Mouse (Mus musculus) thymus, adult 2 months (tissue): ENCODE measurements around the gene Gm28374. TPM values are rescaled to one million over a fixed set of nuclear protein-coding genes. Genes with fewer than 3 reads are reported as not detected.

Source experiments
- DNase-seq: peaks from one replicate; pipeline ENCODE4 v3.0.0; 2021
- H3K27ac ChIP-seq: fragments of 200-500 bp; 2 replicates; pipeline ENCODE4 v1.5.1; 2012; ENCODE audit warnings: low read length, control low read depth; ENCODE audit not compliant: control insufficient read depth, insufficient read depth
- H3K27me3 ChIP-seq: fragments of 200-500 bp; 2 replicates; pipeline ENCODE4 v1.6.1; 2012; ENCODE audit warnings: mild to moderate bottlenecking, low read length, moderate library complexity, mixed read lengths; ENCODE audit not compliant: control insufficient read depth, insufficient read depth
- H3K36me3 ChIP-seq: fragments of 200-500 bp; 2 replicates; pipeline ENCODE4 v1.6.1; 2012; ENCODE audit warnings: mild to moderate bottlenecking, low read length, moderate library complexity; ENCODE audit not compliant: control insufficient read depth, insufficient read depth
- H3K4me1 ChIP-seq: fragments of 200-500 bp; replicated peaks from 2 replicates; pipeline ENCODE4 v1.6.1; 2012; ENCODE audit warnings: low read length; ENCODE audit not compliant: control insufficient read depth, insufficient read depth
- H3K4me3 ChIP-seq: fragments of 200-500 bp; 2 replicates; pipeline ENCODE4 v1.5.1; 2012; ENCODE audit warnings: mild to moderate bottlenecking, low read length, control low read depth, moderate library complexity; ENCODE audit not compliant: control insufficient read depth, insufficient read depth
- CTCF ChIP-seq: fragments of 200-500 bp; IDR thresholded peaks from 2 replicates; pipeline ENCODE4 v1.5.1; 2012; ENCODE audit warnings: mild to moderate bottlenecking, control low read depth, low read length, moderate library complexity, borderline replicate concordance; ENCODE audit not compliant: control insufficient read depth, poor library complexity, insufficient read depth; ENCODE audit errors: extremely low read depth
- POLR2A ChIP-seq: fragments of 200-500 bp; IDR thresholded peaks from 2 replicates; pipeline ENCODE4 v1.6.1; 2012; ENCODE audit warnings: mild to moderate bottlenecking, low read length, control low read depth, moderate library complexity; ENCODE audit not compliant: control insufficient read depth, poor library complexity, insufficient read depth; ENCODE audit errors: extremely low read depth
- WGBS: fragments of 180-500 bp; shearing (Covaris S2); methylation state at CpG from one replicate; pipeline ENCODE4 v1.1.7; 2018; 5-methylcytosine and 5-hydroxymethylcytosine counted together
- polyA plus RNA-seq: library from polyadenylated mRNA; depleted of rRNA; stranded (reverse); fragments of >200 nt; gene quantifications from 2 replicates; pipeline ENCODE4 v1.2.3, GENCODE M21; 2012

Gm28374 gene
- polyA plus RNA-seq, 1 experiment = 0.65 TPM

GRCm38 (mm10) chr19:6113116-6113515 lies 31.1 kb upstream of the Gm28374 start:
- peaks cover 8% of the 10 kb centered on the region; the same call in 1 of the 2 replicates for H3K4me1 ChIP-seq

GRCm38 (mm10) chr19:6105586-6105985 lies 23.5 kb upstream of the Gm28374 start, which contains the start of gene Naaladl1:
Gene Naaladl1 (plus strand): TSS chr19:6105782.
- DNase-seq = no peak
- Histone ChIP-seq H3K4me3 (no peak within 1 kb of the TSS), H3K36me3 (no peaks in the 10 kb centered on the region), H3K27ac (no peak within 1 kb of the TSS), H3K4me1 (no peaks in the 10 kb centered on the region), H3K27me3 (no peaks in the 10 kb centered on the region)
- WGBS = 98% methylated on average over 7 of the region's 7 CpGs
- TF ChIP-seq CTCF (no peak), POLR2A (no peak)

More at GRCm38 (mm10) chr19:6113116-6113515, 31.1 kb upstream of the Gm28374 start:
- TF ChIP-seq POLR2A (no peak), CTCF (no peak)
- Histone ChIP-seq H3K4me3 (no peak overlapping the region), H3K36me3 (no peaks in the 10 kb centered on the region; the same call in 1 of the 2 replicates), H3K27me3 (no peaks in the 10 kb centered on the region), H3K27ac (no peak overlapping the region)
- DNase-seq = no peak
- WGBS = 91% methylated on average over 6 of the region's 6 CpGs

GRCm38 (mm10) chr19:6104476-6104875 lies 22.4 kb upstream of the Gm28374 start:
- no peak for DNase-seq
- no peaks in the 10 kb centered on the region for H3K4me1 ChIP-seq
- no peaks in the 10 kb centered on the region for H3K27me3 ChIP-seq
- H3K36me3 ChIP-seq = no peaks in the 10 kb centered on the region
- H3K4me3 ChIP-seq = no peak overlapping the region
- 95% methylated on average over 4 of the region's 4 CpGs for WGBS
- TF ChIP-seq CTCF = no peak
- no peak for TF ChIP-seq POLR2A
- H3K27ac ChIP-seq = no peak overlapping the region

GRCm38 (mm10) chr19:6102169-6102853 lies 20.3 kb upstream of the Gm28374 start:
- TF ChIP-seq CTCF = no peak
- TF ChIP-seq POLR2A = no peak
- H3K4me1 ChIP-seq = no peaks in the 10 kb centered on the region
- H3K36me3 ChIP-seq = no peaks in the 10 kb centered on the region
- H3K4me3 ChIP-seq = no peak overlapping the region
- H3K27me3 ChIP-seq = no peaks in the 10 kb centered on the region
- DNase-seq = no peak
- 75% methylated on average over 6 of the region's 6 CpGs for WGBS
- no peak overlapping the region for H3K27ac ChIP-seq

DNA sequence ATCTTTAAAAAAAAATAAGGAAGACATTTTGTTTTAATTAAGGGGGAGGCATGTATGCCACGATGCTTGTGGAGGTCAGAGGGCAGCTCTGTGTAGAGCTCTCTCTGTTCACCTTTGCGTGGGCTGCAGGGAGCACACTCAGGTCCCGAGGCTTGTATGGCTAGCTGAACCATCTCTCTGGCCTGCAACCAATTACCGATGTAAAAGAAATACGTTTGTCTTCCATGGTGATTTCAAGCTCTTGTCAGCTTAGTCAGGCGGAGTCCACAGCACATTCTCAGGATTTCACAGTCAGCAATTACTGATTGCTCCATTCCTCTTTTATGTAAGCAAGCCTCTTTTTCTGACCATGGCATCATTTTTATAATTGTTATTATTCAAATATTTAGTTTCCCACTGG lies 19.1 kb upstream of the Gm28374 start:
- WGBS = 94% methylated on average over 6 of the region's 6 CpGs

DNA sequence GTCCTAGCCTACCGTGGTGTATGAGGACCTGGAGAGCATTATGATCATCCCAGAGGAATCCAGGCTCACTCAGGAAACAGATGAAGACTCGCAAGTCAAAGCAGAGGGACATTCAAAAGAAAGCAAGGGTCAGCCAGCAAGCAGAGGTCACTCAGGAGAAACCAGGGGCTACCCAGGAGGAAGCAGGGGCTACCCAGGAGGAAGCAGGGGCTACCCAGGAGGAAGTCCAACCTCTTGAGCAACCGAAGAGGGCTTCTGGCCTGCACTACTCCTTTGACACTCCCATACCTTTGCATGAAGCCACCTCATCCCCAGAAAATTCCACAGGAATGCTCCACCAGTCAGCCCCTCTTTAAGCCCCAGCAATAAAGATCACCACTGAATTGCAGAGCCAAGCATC lies 15.8 kb upstream of the Gm28374 start:
- WGBS = 87% methylated on average over 3 of the region's 3 CpGs
- H3K36me3 ChIP-seq = peaks cover 15% of the 10 kb centered on the region; the same call in 1 of the 2 replicates
- TF ChIP-seq POLR2A (no peak), CTCF (no peak)
- H3K4me3 ChIP-seq = no peak overlapping the region
- H3K4me1 ChIP-seq = no peaks in the 10 kb centered on the region
- no peaks in the 10 kb centered on the region for H3K27me3 ChIP-seq
- H3K27ac ChIP-seq = no peak overlapping the region
- DNase-seq = no peak

More for the DNA sequence above, 19.1 kb upstream of the Gm28374 start:
- H3K4me3 ChIP-seq = no peak overlapping the region
- DNase-seq = no peak
- H3K4me1 ChIP-seq = no peaks in the 10 kb centered on the region
- no peak overlapping the region for H3K27ac ChIP-seq
- TF ChIP-seq CTCF (no peak), POLR2A (no peak)
- no peaks in the 10 kb centered on the region for H3K36me3 ChIP-seq
- H3K27me3 ChIP-seq = no peaks in the 10 kb centered on the region

DNA sequence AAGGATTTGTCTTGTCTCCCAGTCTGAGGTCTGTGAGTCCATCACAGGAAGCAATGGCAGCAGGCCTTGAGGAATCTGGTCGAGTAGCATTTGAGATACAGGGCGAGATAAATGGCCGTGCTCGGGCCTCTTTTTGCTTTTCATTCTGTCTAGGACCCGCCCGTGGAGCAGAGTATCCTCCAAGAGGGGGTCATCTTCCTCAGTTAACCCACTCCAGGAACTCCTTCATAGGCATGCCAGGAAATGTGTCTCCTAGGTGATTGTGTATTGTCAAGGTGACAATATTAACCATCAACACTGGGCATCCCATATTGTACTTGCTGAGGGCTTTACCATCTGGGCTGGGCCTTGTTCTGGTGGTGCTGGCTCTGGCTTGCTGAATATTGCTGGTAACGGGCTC lies 12.1 kb upstream of the Gm28374 start, which contains the start of gene AC131692.1:
Gene AC131692.1 (plus strand): TSS at position 301 of the 400 bp plus-strand sequence.
- H3K4me1 ChIP-seq = no peaks in the 10 kb centered on the region
- no peaks in the 10 kb centered on the region for H3K27me3 ChIP-seq
- no peak within 1 kb of the TSS for H3K4me3 ChIP-seq
- TF ChIP-seq CTCF = no peak
- no peak for TF ChIP-seq POLR2A
- 97% methylated on average over 7 of the region's 7 CpGs for WGBS
- H3K36me3 ChIP-seq = peaks cover 30% of the 10 kb centered on the region; the same call in 1 of the 2 replicates
- H3K27ac ChIP-seq = no peak within 1 kb of the TSS
- DNase-seq = no peak
